Mouse (Mus musculus) ovary, adult 18-20 months (tissue): ENCODE results near the gene Rbpjl.

Source experiments
- DNase-seq: peaks from one replicate; pipeline ENCODE4 v3.0.0; 2022; ENCODE audit warnings: low spot score, mixed read lengths

The Rbpjl gene

GRCm38 (mm10) chr2:164445399-164446085 lies 42.6 kb downstream of the Rbpjl start:
- no peak for DNase-seq

- DNase-seq = no peak
Measured at GRCm38 (mm10) chr2:164446086-164446469, 43.1 kb downstream of the Rbpjl start.

- no peak for DNase-seq
Measured at GRCm38 (mm10) chr2:164448140-164448539, 45.2 kb downstream of the Rbpjl start.

GRCm38 (mm10) chr2:164448921-164449320 lies 46.0 kb downstream of the Rbpjl start:
- DNase-seq = no peak

- peak; percentile 62 for DNase-seq
Measured at GRCm38 (mm10) chr2:164449341-164450042, 46.6 kb downstream of the Rbpjl start.

- DNase-seq = no peak
Measured at GRCm38 (mm10) chr2:164452000-164452676, 49.2 kb downstream of the Rbpjl start.

GRCm38 (mm10) chr2:164453047-164453757 lies 50.3 kb downstream of the Rbpjl start:
- no peak for DNase-seq

- DNase-seq = no peak
Measured at GRCm38 (mm10) chr2:164453887-164454500, 51.1 kb downstream of the Rbpjl start.

- peak; percentile 71 for DNase-seq
Measured at GRCm38 (mm10) chr2:164454846-164455245, 51.9 kb downstream of the Rbpjl start.

GRCm38 (mm10) chr2:164455421-164456190 lies 52.7 kb downstream of the Rbpjl start:
- no peak for DNase-seq

- DNase-seq = no peak
Measured at GRCm38 (mm10) chr2:164456413-164456812, 53.5 kb downstream of the Rbpjl start.

GRCm38 (mm10) chr2:164456864-164457300 lies 53.9 kb downstream of the Rbpjl start, which contains the start of gene Sys1:
Sys1 (plus strand) TSS chr2:164456964.
- no peak for DNase-seq

GRCm38 (mm10) chr2:164457942-164458341 lies 55.0 kb downstream of the Rbpjl start:
- no peak for DNase-seq

- no peak for DNase-seq
Measured at GRCm38 (mm10) chr2:164458535-164458934, 55.6 kb downstream of the Rbpjl start.

- DNase-seq = peak; percentile 97
Measured at GRCm38 (mm10) chr2:164460745-164461551, 58.0 kb downstream of the Rbpjl start, which contains the start of gene Gm20458. Gm20458 (plus strand) TSS chr2:164460967.
